Mouse (Mus musculus) urinary bladder, adult 18-20 months (tissue): ENCODE data around the gene Uhrf2.
A peak's percentile ranks its signal among the peaks of the same experiment; 100 is the strongest.

Source experiments
- DNase-seq, 2 experiments: peaks; one replicate each; pipeline ENCODE4 v3.0.0; 2022; ENCODE audit warnings: low spot score in 2 of 2, mixed read lengths in 2 of 2

The Uhrf2 gene

DNA sequence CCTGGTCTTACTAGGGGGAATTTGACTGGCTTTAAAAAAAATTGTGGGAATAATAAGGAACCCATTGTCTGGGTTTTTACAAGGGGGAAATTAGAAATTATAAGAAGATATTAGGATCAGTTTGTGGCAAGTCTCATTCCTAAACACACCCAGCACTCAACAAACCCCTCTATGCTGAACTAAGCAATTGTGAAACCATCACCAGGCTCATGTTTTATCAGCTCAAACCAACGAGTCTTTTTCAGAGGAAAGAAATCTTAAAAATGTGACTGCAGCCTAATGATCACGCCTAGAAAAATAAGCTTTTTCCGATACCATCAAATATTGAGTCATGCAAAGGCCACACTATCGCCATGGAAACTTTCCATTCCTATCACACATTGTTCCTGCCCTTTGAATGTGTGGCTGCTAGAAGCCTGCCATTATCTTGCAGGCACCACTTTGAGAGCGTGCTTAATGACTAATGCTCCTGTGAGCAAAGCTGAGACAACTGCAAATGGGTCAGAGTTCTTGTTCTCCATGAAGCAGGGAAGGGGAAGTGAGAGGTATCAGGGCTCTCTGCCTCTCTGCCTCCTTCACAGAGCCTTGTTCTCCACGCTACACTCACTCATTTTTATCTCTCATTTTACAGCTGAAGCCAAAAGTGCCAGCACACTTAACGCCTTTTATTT is 94.8 kb downstream of the Uhrf2 start:
- DNase-seq: peak in 1 of 2 experiments; percentile 15

DNA sequence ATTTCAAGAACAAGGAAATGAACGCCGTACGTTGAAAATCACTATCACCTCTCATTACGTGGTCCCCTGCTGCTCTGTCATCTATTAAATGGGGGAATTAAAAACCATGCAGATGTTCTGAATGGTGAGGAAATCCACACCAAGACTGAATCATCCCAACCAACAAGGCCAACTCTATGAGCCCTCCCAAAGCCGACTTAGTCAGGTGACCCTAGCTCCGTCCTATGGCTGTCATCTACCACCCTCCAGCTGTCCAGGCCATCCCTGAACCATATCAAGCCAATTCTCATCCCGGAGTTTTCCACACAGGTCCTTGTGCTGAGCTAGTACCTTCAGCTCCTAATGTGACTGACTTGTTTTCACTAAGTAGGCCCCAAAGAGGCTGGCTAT is 95.4 kb downstream of the Uhrf2 start:
- no peak for DNase-seq

DNA sequence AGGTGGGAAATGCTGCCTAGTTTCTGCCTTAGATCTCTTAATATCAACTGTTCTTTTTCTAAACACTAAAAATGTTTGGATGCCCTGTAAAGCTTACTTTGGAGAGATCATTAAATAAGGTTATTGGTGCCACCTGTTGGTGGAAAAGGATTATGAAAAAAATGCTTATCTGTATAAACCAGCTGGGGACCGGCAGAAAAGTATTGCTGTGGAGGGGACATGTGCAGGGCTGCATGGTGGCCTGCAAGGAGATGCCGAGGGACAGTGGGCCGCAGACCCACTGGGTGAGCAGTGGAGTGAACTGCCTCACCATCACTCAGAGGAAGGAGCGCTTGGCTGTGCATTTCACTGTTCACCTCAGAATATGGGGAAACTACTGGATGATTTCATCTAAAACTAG is 97.9 kb downstream of the Uhrf2 start:
- no peak for DNase-seq

DNA sequence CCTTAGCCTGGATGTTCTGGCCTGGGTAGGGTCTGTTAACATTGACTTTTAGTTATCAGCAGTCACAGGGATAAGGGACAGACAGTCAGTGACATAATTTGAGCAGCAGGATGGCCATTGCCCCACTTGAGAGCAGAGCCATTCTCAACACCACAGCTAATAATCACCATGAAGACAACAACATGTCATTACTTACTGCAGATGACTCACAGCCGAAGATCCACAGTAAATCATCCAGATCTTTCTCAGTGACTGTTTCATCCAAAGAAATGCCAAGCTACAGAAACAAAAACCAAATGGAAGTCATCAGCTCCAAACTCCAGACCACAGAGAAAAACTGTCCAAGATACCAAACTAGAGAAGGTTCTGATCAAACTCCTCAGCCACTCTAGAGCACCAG is 106.0 kb downstream of the Uhrf2 start:
- DNase-seq: no peak
